1 mouse cellular context compared by ENCODE assay signal in the genomic region with DNA sequence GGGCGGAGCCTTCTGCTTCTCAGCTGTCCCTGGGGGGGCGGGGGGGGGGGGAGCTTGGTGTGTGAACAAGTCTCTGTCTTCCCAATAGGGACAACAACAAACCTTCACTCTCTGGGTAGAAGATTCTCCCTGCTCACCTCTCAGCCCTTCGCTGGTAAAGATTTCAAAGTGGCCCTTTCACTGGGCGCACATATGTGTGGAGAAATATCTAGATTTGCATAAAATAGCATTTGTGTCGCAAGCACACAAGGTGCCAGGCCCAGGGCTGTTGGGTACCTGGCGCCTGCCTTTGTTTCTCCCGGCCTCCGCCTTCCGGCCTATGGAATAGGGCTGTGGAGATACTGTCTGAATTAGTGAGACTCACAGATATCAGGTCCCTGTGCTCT.
TF ChIP-seq lines count a peak whose summit lies in the region.

No protein-coding gene starts in this region.

TF ChIP-seq in MEL, 35 proteins besides CTCF, POLR2A, EP300 and RAD21:
- TF ChIP-seq MAFK (IDR thresholded peaks at IDR 0.05; ENCODE audit: borderline replicate concordance, low read depth, low read length) (no peak), CHD1 (IDR thresholded peaks at IDR 0.05; ENCODE audit: low read depth, low read length) (0 out of 2 replicates have a peak, but pooled peaks have one; percentile 33)
